Mouse (Mus musculus): ENCODE measurements at regions not wholly inside any gene's neighbourhood (a gene's known extent, or its start where the extent isn't known, plus 50 kb on each side); places are given as distances from the start of the nearest gene placed in this dataset.

GRCm38 (mm10) chr3:41386299-41386698, 169.2 kb upstream of the Jade1 start:
- DNase-seq: no peak
- H3K9ac ChIP-seq (ENCODE audit: low read depth, low read length): no peak overlapping the region
- H3K4me3 ChIP-seq: no peak overlapping the region
- no peaks in the 10 kb centered on the region for H3K4me1 ChIP-seq (ENCODE audit: control insufficient read depth, insufficient read depth, low read length)
- H3K36me3 ChIP-seq (ENCODE audit: control insufficient read depth, insufficient read depth, low read length): no peaks in the 10 kb centered on the region
- no peaks in the 10 kb centered on the region for H3K27me3 ChIP-seq (ENCODE audit: control insufficient read depth, insufficient read depth, low read length)
- TF ChIP-seq CTCF (IDR thresholded peaks at IDR 0.05) (no peak), POLR2A (IDR thresholded peaks at IDR 0.05; ENCODE audit: insufficient read depth, low read depth, low read length) (no peak), EP300 (IDR thresholded peaks at IDR 0.05; ENCODE audit: insufficient read depth, low read depth, low read length) (no peak)
- no peak overlapping the region for H3K27ac ChIP-seq
- H3K79me2 ChIP-seq (replicated peaks; ENCODE audit: control insufficient read depth, insufficient read depth, low read length): no peaks in the 10 kb centered on the region
- intact Hi-C loops (cut with DNase I): no loop called here
- WGBS: 60% methylated on average over 5 of the region's 5 CpGs

GRCm38 (mm10) chr3:41384410-41384809, 171.1 kb upstream of the Jade1 start:
- Histone ChIP-seq H3K4me1 (ENCODE audit: control insufficient read depth, insufficient read depth, low read length) (no peaks in the 10 kb centered on the region), H3K36me3 (ENCODE audit: control insufficient read depth, insufficient read depth, low read length) (no peaks in the 10 kb centered on the region), H3K4me3 (no peak overlapping the region), H3K27ac (no peak overlapping the region), H3K79me2 (replicated peaks; ENCODE audit: control insufficient read depth, insufficient read depth, low read length) (no peaks in the 10 kb centered on the region), H3K9ac (ENCODE audit: low read depth, low read length) (no peak overlapping the region), H3K27me3 (ENCODE audit: control insufficient read depth, insufficient read depth, low read length) (no peaks in the 10 kb centered on the region)
- no peak for TF ChIP-seq EP300 (IDR thresholded peaks at IDR 0.05; ENCODE audit: insufficient read depth, low read depth, low read length)
- TF ChIP-seq POLR2A (IDR thresholded peaks at IDR 0.05; ENCODE audit: insufficient read depth, low read depth, low read length): no peak
- no peak for TF ChIP-seq CTCF (IDR thresholded peaks at IDR 0.05)
- intact Hi-C loops (cut with DNase I): no loop called here
- DNase-seq: no peak
- 57% methylated on average over 10 of the region's 10 CpGs for WGBS

- Histone ChIP-seq H3K27me3 (ENCODE audit: control insufficient read depth, insufficient read depth, low read length) (no peaks in the 10 kb centered on the region), H3K4me1 (ENCODE audit: control insufficient read depth, insufficient read depth, low read length) (peaks cover 3% of the 10 kb centered on the region; the same call in 1 of the 2 replicates), H3K27ac (no peak overlapping the region), H3K9ac (ENCODE audit: low read depth, low read length) (no peak overlapping the region), H3K4me3 (no peak overlapping the region), H3K36me3 (ENCODE audit: control insufficient read depth, insufficient read depth, low read length) (no peaks in the 10 kb centered on the region), H3K79me2 (replicated peaks; ENCODE audit: control insufficient read depth, insufficient read depth, low read length) (no peaks in the 10 kb centered on the region)
- TF ChIP-seq POLR2A (IDR thresholded peaks at IDR 0.05; ENCODE audit: insufficient read depth, low read depth, low read length) (no peak), EP300 (IDR thresholded peaks at IDR 0.05; ENCODE audit: insufficient read depth, low read depth, low read length) (no peak), CTCF (IDR thresholded peaks at IDR 0.05) (no peak)
- 74% methylated on average over 5 of the region's 5 CpGs for WGBS
- no peak for DNase-seq
- intact Hi-C loops (cut with DNase I): no loop called here
Observed at GRCm38 (mm10) chr3:41378576-41378975, 177.0 kb upstream of the Jade1 start.

- no peak overlapping the region; the same call in 1 of the 2 replicates for H3K27ac ChIP-seq
- no peak overlapping the region for H3K4me3 ChIP-seq
- H3K27me3 ChIP-seq (ENCODE audit: control insufficient read depth, insufficient read depth, low read length): no peaks in the 10 kb centered on the region
- no peaks in the 10 kb centered on the region for H3K36me3 ChIP-seq (ENCODE audit: control insufficient read depth, insufficient read depth, low read length)
- TF ChIP-seq POLR2A (IDR thresholded peaks at IDR 0.05; ENCODE audit: insufficient read depth, low read depth, low read length) (no peak), EP300 (IDR thresholded peaks at IDR 0.05; ENCODE audit: insufficient read depth, low read depth, low read length) (no peak), CTCF (IDR thresholded peaks at IDR 0.05) (no peak)
- H3K4me1 ChIP-seq (ENCODE audit: control insufficient read depth, insufficient read depth, low read length): peaks cover 3% of the 10 kb centered on the region; the same call in 1 of the 2 replicates
- intact Hi-C loops (cut with DNase I): no loop called here
- no peak for DNase-seq
- H3K79me2 ChIP-seq (replicated peaks; ENCODE audit: control insufficient read depth, insufficient read depth, low read length): no peaks in the 10 kb centered on the region
- no peak overlapping the region for H3K9ac ChIP-seq (ENCODE audit: low read depth, low read length)
- 50% methylated on average over 5 of the region's 5 CpGs for WGBS
Observed at GRCm38 (mm10) chr3:41377826-41378406, 177.6 kb upstream of the Jade1 start.

GRCm38 (mm10) chr3:41376848-41377582, 178.5 kb upstream of the Jade1 start:
- Histone ChIP-seq H3K4me3 (no peak overlapping the region), H3K27ac (no peak overlapping the region), H3K79me2 (replicated peaks; ENCODE audit: control insufficient read depth, insufficient read depth, low read length) (no peaks in the 10 kb centered on the region), H3K9ac (ENCODE audit: low read depth, low read length) (no peak overlapping the region), H3K4me1 (ENCODE audit: control insufficient read depth, insufficient read depth, low read length) (peaks cover 3% of the 10 kb centered on the region; the same call in 1 of the 2 replicates), H3K27me3 (ENCODE audit: control insufficient read depth, insufficient read depth, low read length) (no peaks in the 10 kb centered on the region), H3K36me3 (ENCODE audit: control insufficient read depth, insufficient read depth, low read length) (no peaks in the 10 kb centered on the region)
- WGBS: 43% methylated on average over 6 of the region's 6 CpGs
- intact Hi-C loops (cut with DNase I): no loop called here
- TF ChIP-seq CTCF (IDR thresholded peaks at IDR 0.05): peak; percentile 36
- TF ChIP-seq POLR2A (IDR thresholded peaks at IDR 0.05; ENCODE audit: insufficient read depth, low read depth, low read length): no peak
- TF ChIP-seq EP300 (IDR thresholded peaks at IDR 0.05; ENCODE audit: insufficient read depth, low read depth, low read length): 0 out of 2 replicates have a peak, but pooled peaks have one; percentile 19
- DNase-seq: peak in 1 of 2 experiments; percentile 26

All from heart, adult 2 months (tissue).